In the genomic region with DNA sequence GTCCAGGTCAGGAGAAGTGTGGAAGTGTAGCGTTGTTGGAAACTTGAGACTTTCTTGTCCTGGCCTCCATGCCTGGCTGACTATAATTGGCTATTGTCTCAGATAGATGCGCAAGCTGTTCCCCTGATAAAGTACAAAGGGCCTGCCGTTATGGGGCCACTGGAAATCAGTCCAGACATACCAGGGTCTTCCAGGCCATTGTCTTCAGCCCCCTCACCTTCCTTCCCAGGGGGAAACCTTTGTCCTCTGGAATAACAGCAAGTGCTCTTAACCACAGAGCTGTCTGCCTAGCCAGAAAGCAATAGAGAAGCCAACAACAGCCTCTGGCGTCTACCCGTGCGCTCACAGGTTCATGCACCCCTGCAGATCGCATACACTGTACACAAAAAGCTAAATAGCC, we compare ENCODE assay signal across 30 mouse cellular contexts. TPM values are rescaled to one million over a fixed set of nuclear protein-coding genes. Genes with fewer than 3 reads are reported as not detected.
A peak's percentile ranks its signal among the peaks of the same experiment; 100 is the strongest.
DNase-seq lines count a peak whose midpoint lies in the region; ATAC-seq lines count a peak whose summit lies in the region.
"Had no signal": no experiment of that assay in that cellular context is flagged by ENCODE, and none has a peak within 500 bp of the region (broad histone marks: within the 10 kb centered on the region; RNA-seq: fewer than 3 reads in every experiment).

No protein-coding gene starts in this region.

- H3K4me3 ChIP-seq in kidney, embryonic 16.5 days (ENCODE audit: low read length): no peak overlapping the region
- H3K4me3 ChIP-seq in midbrain, embryonic 16.5 days (ENCODE audit: low read depth, low read length): no peak overlapping the region
- H3K4me3 ChIP-seq: forebrain, embryonic 15.5 days; heart, embryonic 13.5 days; hindbrain, embryonic 15.5 days; limb, embryonic 12.5 days; liver, embryonic 15.5 days; neural tube, embryonic 13.5 days; stomach, embryonic 15.5 days had no signal

- DNase-seq in kidney, adult 8-10 months: no peak
- DNase-seq in ES-CJ7 (ENCODE audit: low read depth, low spot score): peak; percentile 30
- DNase-seq in R1 (ENCODE audit: low read depth, low spot score): peak; percentile 59
- DNase-seq in retina, embryonic 14.5 days (ENCODE audit: low spot score): peak; percentile 28
- DNase-seq in frontal cortex, postnatal 14 days (ENCODE audit: low spot score in 2 of 2): no peak
- DNase-seq: adrenal gland, adult 2 months; adrenal gland, postnatal 36 days; B cell, adult 2 months; cerebellum, adult 18-20 months; cerebellum, postnatal 14 days; gastrocnemius, postnatal 10 days; heart, postnatal 10 days; kidney, adult 18-20 months; kidney, postnatal 14 days; layer of hippocampus, adult 9-11 months; lung, embryonic 14.5 days; midbrain, embryonic 14.5 days; right cerebral cortex, postnatal 25 days; thymus, postnatal 25 days had no signal

- H3K9me3 ChIP-seq in kidney, embryonic 16.5 days (ENCODE audit: low read length): no peaks in the 10 kb centered on the region
- no peaks in the 10 kb centered on the region for H3K9me3 ChIP-seq in midbrain, embryonic 16.5 days (replicated peaks; ENCODE audit: control insufficient read depth, low read length, poor library complexity, severe bottlenecking)
- H3K9me3 ChIP-seq: forebrain, embryonic 15.5 days; hindbrain, embryonic 15.5 days; liver, embryonic 15.5 days; neural tube, embryonic 13.5 days; stomach, embryonic 15.5 days had no signal

- H3K27me3 ChIP-seq in kidney, embryonic 16.5 days (ENCODE audit: insufficient read depth, low read length): no peaks in the 10 kb centered on the region
- H3K27me3 ChIP-seq in midbrain, embryonic 16.5 days (ENCODE audit: control insufficient read depth, insufficient read depth, low read depth, low read length): no peaks in the 10 kb centered on the region
- H3K27me3 ChIP-seq: forebrain, embryonic 15.5 days; hindbrain, embryonic 15.5 days; limb, embryonic 12.5 days; liver, embryonic 15.5 days; neural tube, embryonic 13.5 days; Patski; stomach, embryonic 15.5 days had no signal

- peak overlapping the region; percentile 16; the same call in 1 of the 2 replicates for H3K27ac ChIP-seq in kidney, embryonic 16.5 days (ENCODE audit: low read length)
- no peak overlapping the region for H3K27ac ChIP-seq in midbrain, embryonic 16.5 days (ENCODE audit: low read length)
- H3K27ac ChIP-seq: forebrain, embryonic 15.5 days; heart, embryonic 13.5 days; hindbrain, embryonic 15.5 days; liver, embryonic 15.5 days; macrophage; neural tube, embryonic 13.5 days; stomach, embryonic 15.5 days had no signal

- 56% methylated on average over 7 of the region's 7 CpGs for WGBS in kidney, embryonic 16.5 days
- 52% methylated on average over 7 of the region's 7 CpGs for WGBS in midbrain, embryonic 16.5 days

- no peak for ATAC-seq in kidney, embryonic 16.5 days (ENCODE audit: low FRiP score, low TSS enrichment)
- ATAC-seq in midbrain, embryonic 16.5 days: no peak
- ATAC-seq: forebrain, embryonic 15.5 days; Patski had no signal

- H3K4me2 ChIP-seq in kidney, embryonic 16.5 days (replicated peaks; ENCODE audit: low read depth, low read length): no peak overlapping the region
- H3K4me2 ChIP-seq in midbrain, embryonic 16.5 days (ENCODE audit: low read length): no peak overlapping the region
- H3K4me2 ChIP-seq: forebrain, embryonic 15.5 days; heart, embryonic 13.5 days; hindbrain, embryonic 15.5 days; limb, embryonic 12.5 days; liver, embryonic 15.5 days; lung, embryonic 14.5 days; neural tube, embryonic 13.5 days; stomach, embryonic 15.5 days had no signal

- H3K36me3 ChIP-seq in kidney, embryonic 16.5 days (ENCODE audit: insufficient read depth, low read length): no peaks in the 10 kb centered on the region
- no peaks in the 10 kb centered on the region for H3K36me3 ChIP-seq in midbrain, embryonic 16.5 days (ENCODE audit: control insufficient read depth, insufficient read depth, low read length)
- H3K36me3 ChIP-seq: forebrain, embryonic 15.5 days; heart, embryonic 13.5 days; hindbrain, embryonic 15.5 days; limb, embryonic 12.5 days; liver, embryonic 15.5 days; neural tube, embryonic 13.5 days; stomach, embryonic 15.5 days had no signal

- H3K4me1 ChIP-seq in kidney, embryonic 16.5 days (ENCODE audit: insufficient read depth, low read length): peaks cover 38% of the 10 kb centered on the region
- H3K4me1 ChIP-seq in midbrain, embryonic 16.5 days (ENCODE audit: control insufficient read depth, insufficient read depth, low read length): 0 out of 2 replicates have a peak, but pooled peaks cover 3% of the 10 kb centered on the region

- H3K9ac ChIP-seq in kidney, embryonic 16.5 days (replicated peaks; ENCODE audit: low read length): no peak overlapping the region
- H3K9ac ChIP-seq in midbrain, embryonic 16.5 days (ENCODE audit: low read depth, low read length): no peak overlapping the region
- H3K9ac ChIP-seq: forebrain, embryonic 15.5 days; heart, embryonic 13.5 days; hindbrain, embryonic 15.5 days; limb, embryonic 12.5 days; liver, embryonic 15.5 days; lung, embryonic 14.5 days; neural tube, embryonic 13.5 days; stomach, embryonic 15.5 days had no signal

RNA-seq across cellular contexts. Expression of gene Mrps18a, which starts 30.4 kb away (rescaled TPM):
- polyA plus RNA-seq in kidney, embryonic 16.5 days (2015; fragmentation: Nextera tagmentation; extraction: Ambion mirVana): 159 and 162 TPM in 2 replicates
- 156 and 158 TPM in 2 replicates for polyA plus RNA-seq in midbrain, embryonic 16.5 days (2015; fragmentation: Nextera tagmentation; extraction: Ambion mirVana)

RNA-seq across cellular contexts. Expression of gene Vegfa, which starts 48.2 kb away (rescaled TPM):
- polyA plus RNA-seq in kidney, embryonic 16.5 days (2015; fragmentation: Nextera tagmentation; extraction: Ambion mirVana): 5.7 and 5.9 TPM in 2 replicates
- 3.4 and 4.7 TPM in 2 replicates for polyA plus RNA-seq in midbrain, embryonic 16.5 days (2015; fragmentation: Nextera tagmentation; extraction: Ambion mirVana)

Comparison
In these comparisons a context has a peak if more than half of its experiments do, and no peak if none do; other contexts are left out.
1. DNase-seq: peak in ES-CJ7 (single experiment), R1 (single experiment) and retina, embryonic 14.5 days (single experiment); none in kidney, adult 8-10 months (0 of 2) and frontal cortex, postnatal 14 days (0 of 2).